Mouse (Mus musculus) right cerebral cortex, postnatal 4 days (tissue): ENCODE data around the gene Fam214a.
A peak's percentile ranks its signal among the peaks of the same experiment; 100 is the strongest.

Experiments
- DNase-seq: peaks from one replicate; pipeline ENCODE4 v3.0.0-alpha.2; 2022

Fam214a gene

GRCm38 (mm10) chr9:74952756-74953247 lies at the start of gene Fam214a:
Gene Fam214a, plus strand, starts transcription at chr9:74952884.
- peak; percentile 91 for DNase-seq

GRCm38 (mm10) chr9:74904866-74905508 lies 47.7 kb upstream of the Fam214a start:
- peak; percentile 69 for DNase-seq

DNA sequence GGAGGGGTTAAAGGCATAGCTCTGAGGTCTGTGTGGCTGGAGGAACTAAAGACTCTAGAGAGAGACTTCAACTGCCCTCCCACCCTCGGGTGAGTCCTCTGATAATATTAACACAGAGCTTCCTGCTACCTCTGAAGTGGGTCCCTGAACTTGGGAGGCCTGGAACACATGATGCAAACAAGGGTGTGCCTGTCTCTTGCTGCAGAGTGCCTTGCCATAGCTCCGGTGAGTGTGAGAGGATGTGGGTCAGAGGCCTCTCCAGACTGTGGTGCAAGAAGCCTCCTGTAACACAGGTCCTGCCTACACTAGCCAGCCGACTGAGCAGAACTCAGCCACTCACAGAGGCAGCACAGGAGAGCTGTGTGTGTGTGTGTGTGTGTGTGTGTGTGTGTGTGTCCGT lies 45.7 kb upstream of the Fam214a start:
- DNase-seq: no peak

DNA sequence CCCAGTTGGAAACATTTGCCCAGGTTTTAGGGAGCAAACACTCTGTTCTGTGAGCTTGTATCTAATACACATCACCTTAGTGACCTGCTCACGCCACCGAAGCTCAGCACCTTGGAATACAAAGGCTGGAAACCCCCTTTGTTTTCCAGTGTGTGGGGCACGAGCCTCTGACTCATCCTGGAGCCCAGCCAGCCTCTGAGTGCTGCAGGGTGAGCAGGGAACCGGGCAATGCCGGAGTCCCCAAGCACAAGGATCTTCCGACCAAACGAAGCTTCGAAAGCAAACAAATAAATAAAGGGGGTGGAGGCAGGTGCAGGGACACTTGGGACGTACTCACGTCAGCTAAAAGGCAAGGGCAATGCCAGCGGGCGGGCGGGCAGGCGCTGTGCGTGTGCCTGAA lies 43.4 kb upstream of the Fam214a start:
- DNase-seq: peak; percentile 20

DNA sequence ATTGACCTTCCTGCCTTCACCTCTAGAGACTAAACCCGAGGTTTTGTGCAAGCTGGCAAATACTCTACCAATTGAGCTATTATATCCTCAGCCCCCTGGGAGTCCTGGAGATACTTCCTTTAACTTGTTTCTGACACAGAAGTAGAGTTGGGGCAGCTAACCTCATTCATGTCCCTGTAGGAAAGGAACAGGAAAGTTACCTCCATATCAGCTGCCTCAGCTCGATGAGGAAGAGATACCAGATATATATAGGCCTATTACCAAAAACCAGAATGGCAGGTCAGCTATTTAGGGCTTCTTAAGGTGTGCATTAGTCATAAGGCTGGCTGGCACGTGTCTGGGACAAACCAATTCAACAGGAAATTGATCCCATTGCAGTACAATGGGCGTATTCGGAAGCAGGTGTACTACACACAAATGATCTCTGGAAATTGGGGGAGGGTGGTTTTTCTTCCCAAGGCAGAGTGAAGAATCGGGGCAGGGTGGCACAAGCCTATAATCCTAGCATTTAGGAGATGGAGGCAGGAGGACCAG lies 42.4 kb upstream of the Fam214a start:
- no peak for DNase-seq

- DNase-seq: no peak
Measured at GRCm38 (mm10) chr9:74911430-74911829, 41.3 kb upstream of the Fam214a start.

- DNase-seq: no peak
Measured at GRCm38 (mm10) chr9:74911919-74912318, 40.8 kb upstream of the Fam214a start.

DNA sequence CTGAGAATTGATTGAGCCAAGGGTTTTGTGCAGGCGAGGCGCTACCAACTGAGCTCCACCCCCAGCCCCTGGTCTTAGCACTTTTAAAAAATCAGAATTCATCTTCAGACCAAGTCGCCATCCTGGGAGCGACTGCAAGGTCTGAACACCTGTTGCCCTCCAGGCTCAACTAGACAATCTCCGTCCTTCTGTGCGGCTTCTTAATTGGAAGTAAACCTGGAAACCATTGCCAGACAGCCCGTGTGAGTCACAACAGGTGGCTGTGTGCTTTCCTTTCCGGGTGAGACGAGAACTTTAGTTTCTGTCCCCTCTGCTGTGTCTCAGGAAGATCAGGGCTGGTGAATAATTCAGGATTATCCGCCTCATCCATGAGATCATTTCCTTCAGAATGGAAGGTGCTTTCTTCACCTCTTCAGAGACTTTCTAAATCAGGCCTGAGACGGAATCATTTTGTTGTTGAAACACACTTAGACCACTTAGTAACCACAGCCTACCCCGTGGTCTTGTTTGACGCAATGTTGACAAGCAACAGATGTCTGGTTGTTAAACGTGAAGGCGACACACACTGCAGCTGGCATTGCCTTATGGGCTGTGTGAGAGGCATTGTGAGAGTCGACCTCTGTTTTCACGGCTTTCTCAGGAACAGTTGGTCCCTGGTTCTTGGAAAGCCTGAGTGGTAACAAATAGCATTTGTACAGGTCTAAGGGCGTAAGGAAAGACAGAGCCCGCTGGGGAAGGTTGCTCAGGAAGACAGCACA lies 39.9 kb upstream of the Fam214a start:
- DNase-seq: no peak

GRCm38 (mm10) chr9:74915611-74916010 lies 37.1 kb upstream of the Fam214a start:
- no peak for DNase-seq

DNA sequence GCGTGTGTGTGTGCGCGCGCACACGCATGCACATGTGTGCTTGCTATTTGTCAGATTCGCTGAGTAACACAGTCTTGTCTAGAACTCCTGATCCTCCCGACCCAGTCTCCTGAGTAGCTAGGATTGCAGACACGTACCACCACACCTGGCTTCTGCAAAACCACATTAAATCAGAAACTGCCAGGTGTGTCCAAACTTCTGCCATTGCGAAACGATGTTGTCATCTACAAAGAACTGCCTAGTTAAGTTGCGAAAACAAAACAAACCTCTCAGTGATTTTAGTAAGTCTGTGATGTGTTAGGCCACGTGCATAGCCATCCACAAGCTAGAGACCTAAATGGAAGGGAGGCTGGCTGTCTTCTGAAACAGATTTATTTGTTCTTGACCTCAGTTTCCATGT lies 32.2 kb upstream of the Fam214a start:
- DNase-seq: no peak

DNA sequence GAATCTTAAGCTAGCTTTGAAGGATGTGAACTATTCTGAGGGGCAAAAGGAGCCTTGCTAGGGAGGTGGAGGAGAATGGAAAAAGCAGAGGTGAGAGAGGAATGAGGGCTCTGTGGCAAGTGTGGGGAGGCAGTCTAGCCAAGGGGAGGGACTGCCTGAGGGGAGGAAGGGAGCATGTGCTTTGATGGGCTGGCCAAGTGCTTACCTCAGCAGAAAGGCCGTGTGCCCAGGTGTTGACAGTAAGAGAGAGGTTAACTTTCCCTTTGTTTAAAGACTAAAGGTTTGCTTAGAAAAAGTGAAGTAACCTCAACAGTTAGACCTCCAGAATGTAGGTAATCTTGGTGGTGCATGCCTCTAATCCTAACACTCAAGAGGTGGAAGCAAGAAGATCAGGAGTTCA lies 31.3 kb upstream of the Fam214a start:
- no peak for DNase-seq

GRCm38 (mm10) chr9:74922884-74923283 lies 29.8 kb upstream of the Fam214a start:
- no peak for DNase-seq

- DNase-seq: no peak
Measured at GRCm38 (mm10) chr9:74923291-74923977, 29.2 kb upstream of the Fam214a start.

DNA sequence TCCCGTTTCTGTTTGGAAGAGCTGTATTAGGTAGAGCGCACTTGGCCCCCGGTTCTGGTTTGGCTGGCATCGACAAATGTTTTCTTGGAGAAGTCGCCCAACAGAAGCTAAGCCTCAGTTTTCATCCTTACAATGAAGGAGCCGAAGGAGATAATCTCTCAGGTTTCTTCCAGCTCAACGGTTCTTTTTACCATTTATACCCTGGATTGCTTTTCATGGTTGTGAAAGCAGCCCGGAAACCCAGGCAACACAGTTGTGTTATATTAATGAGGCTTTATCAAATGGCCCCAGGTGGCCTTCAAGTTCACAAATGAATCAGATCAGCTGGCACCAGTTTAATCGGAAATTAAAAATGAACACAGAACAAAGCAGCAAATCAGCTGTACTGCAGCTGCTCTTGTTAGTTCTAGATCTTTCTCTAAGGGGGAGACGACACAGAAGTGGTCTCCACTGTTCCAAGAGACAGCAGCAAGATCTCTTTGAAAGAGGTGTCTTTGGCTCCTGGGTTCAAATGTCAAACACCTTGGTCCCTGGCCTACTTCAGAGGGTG lies 27.4 kb upstream of the Fam214a start:
- no peak for DNase-seq

DNA sequence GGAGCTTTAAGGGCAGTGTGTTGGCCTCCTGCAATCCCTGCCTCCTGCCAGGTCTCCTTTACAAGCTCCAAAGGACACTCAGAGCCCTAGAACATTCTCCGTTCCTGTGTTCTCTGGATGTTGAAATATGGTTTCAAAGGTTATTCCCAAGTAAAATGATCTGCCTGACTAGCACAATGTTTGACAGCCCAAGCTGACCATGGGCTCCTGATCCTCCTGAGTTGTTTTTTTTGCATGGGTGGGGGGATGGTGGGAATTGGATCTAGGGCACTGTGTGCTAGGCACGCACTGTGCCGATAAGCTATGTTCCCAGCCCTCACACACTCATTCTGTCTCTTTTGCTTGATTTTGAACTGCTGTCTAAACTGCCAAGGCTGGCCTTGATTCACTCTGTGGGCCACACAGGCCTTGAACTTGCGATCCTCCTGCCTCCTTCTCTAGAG lies 22.7 kb upstream of the Fam214a start:
- DNase-seq: no peak

- no peak for DNase-seq
Measured at GRCm38 (mm10) chr9:74930653-74931052, 22.0 kb upstream of the Fam214a start.

- DNase-seq: no peak
Measured at GRCm38 (mm10) chr9:74935289-74935688, 17.4 kb upstream of the Fam214a start.

DNA sequence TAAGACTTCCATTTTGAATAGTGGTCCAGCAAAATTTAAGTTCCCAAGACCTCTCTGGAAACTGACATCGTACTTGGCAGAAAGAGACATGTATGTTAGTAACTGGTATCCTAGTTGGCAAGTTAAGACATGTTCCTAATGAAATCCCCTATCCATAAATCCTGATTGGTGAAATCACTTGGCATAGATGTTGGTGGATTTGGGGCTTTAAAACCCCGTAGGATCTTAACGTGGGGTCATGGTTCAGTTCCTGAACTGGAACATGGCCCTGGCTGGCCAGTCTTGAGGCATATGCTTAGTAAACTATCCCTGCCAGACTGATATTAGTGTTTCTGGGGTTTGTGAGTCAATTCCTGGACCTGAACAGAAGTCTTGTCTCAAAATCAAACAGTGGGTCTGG lies 14.9 kb upstream of the Fam214a start:
- DNase-seq: no peak

- no peak for DNase-seq
Measured at GRCm38 (mm10) chr9:74938670-74939534, 13.8 kb upstream of the Fam214a start.

GRCm38 (mm10) chr9:74946713-74947402 lies 5.8 kb upstream of the Fam214a start:
- no peak for DNase-seq

GRCm38 (mm10) chr9:74951491-74951890 lies 1.2 kb upstream of the Fam214a start:
- no peak for DNase-seq

DNA sequence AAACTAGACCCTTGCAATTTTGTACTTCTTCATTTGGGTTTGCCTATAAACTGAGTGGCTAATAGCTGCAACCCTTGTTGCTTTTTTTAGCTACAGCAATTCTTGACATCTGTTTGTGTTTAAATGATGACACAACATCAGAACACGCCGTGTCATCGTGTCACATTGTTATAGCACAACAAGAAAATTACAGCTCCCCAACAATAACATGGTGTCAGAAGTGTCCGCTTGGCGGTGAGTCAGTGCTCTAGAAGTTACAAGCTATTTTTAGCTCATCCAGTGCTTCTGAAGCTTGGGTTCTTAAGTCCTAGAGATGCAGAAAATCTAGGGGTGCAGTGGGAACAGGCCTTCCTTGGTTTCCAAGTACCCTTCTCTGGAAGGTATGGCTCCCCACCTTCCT lies 578 bp upstream of the Fam214a start:
- DNase-seq: no peak
